Mouse (Mus musculus) cerebellum, adult 11-12 months (tissue): ENCODE data around the gene Hsf4.
A peak's percentile ranks its signal among the peaks of the same experiment; 100 is the strongest.

Source experiments
- DNase-seq: peaks from one replicate; pipeline ENCODE4 v3.0.0; 2022

Hsf4 gene

DNA sequence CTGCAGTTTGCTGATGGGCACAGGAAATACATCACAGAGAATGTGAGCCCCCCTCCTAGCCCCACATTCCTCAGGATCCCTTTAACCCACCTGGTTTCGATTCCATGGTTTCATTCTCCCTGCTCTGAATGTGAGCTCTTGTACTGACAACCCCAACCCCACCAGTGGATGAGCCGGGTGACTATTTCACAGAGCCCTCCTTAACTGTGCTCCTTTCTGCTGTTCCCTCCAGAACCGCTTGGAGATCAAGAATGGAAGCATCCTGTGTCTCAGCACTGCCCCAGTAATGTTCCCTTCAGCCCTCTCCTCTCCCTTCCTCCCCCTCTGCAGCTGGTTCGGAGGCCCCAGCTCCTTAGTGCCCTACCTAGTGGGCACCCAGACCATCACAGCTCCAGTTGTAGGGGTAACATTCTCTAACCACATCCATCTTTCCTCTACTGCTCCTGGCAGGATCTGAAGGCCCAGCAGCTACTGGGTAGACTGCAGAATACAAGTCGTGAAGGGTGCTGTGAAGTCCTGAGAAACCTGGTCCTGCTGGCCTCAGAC, 36.6 kb downstream of the Hsf4 start:
- peak; percentile 56 for DNase-seq

DNA sequence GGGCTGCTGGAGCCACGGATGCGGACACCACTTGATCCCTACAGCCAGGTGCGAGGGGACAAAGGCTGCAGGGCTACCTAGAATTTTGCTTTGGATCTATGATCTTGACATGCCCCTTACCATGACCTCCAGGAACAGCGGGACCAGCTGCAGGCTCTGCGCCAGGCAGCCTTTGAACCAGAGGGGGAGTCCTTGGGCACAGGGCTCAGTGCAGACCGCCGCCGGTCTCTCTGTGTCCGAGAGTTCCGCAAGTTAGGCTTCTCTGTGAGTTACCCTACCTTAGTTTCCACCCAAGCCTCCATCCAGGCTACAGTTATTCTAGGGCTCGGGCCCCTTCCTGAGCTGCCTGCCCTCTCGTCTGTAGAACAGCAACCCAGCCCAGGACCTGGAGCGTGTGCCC, 38.1 kb downstream of the Hsf4 start:
- DNase-seq = peak; percentile 60

- DNase-seq = peak; percentile 69
These were observed 38.8 kb downstream of the Hsf4 start for GRCm38 (mm10) chr8:105308428-105308827.

DNA sequence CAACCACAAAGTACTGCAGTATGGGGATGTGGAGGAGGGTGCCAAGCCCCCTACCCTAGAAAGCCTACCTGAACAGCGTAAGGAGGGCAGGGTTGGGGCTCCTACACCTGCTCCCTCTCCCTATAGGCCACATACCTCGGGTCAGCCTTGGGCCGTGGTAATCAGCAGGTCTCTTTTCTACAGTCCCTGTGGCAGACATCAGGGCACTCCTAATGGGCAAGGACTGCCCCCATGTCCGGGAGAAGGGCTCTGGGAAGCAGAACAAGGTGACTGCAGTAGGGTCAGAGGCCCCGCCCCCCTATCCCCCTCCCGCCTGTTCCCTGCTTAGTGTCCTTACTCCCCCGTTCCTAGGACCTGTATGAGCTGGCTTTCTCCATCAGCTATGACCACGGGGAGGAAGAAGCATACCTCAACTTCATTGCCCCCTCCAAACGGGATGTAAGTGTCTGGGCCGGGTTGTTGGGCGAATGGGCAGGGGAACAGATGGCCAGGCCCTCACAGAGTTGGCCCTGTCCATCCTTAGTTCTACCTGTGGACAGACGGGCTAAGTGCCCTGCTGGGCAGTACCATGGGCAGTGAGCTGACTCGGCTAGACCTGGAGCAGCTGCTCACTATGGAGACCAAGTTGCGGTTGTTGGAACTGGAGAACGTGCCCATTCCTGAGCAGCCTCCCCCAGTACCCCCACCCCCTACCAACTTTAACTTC, 39.7 kb downstream of the Hsf4 start:
- DNase-seq = peak; percentile 98

- peak; percentile 69 for DNase-seq
These were observed 40.5 kb downstream of the Hsf4 start for GRCm38 (mm10) chr8:105310118-105310517.

DNA sequence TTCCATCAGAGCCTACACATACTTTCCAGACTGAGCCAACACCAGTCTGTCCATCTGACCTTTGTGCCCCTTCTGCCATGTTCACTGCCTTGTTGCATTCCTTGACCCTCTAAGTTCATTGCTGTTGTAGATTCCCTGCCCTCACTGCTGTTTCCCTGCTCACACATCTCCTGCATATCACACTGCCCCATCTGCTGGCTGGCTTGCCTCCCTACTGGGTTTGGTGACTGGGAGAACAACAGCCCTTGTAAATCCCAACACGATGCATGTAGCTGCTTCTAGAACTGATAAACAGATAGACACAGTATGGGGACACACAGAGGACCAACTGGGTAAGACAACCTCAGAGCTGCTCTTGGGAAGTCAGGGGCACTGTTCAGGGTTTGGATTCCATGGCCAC, 42.1 kb downstream of the Hsf4 start:
- no peak for DNase-seq

DNA sequence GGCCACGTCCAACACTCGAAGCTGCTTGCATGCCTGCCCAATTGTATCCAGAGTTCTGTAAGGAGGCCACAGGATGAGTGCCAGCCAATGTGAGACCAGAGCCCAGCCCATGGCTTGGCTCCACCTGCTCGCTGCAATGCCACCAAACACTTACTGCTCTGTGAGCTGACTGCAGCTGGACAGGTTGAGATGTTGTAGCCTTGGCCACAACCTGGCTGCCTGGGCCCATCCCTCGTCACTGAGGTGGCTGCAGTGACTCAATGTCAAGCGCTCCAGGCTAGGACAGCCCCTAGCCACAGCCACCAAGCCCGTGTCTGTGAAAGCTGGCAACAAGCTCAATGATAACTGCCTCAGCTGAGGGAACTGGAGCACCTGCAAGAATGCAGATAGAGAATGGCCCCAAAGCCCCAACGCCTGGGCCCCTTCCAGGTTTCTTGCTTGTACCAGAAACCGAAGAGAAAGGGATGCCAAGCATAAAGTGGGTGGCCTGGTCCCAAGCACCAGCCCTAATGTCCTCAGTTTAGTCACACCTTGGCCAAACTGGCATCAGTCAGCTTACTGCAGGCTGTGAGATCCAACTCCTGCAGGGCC, 43.4 kb downstream of the Hsf4 start:
- DNase-seq = peak; percentile 70

- no peak for DNase-seq
These were observed 44.2 kb downstream of the Hsf4 start for GRCm38 (mm10) chr8:105313622-105314402.

DNA sequence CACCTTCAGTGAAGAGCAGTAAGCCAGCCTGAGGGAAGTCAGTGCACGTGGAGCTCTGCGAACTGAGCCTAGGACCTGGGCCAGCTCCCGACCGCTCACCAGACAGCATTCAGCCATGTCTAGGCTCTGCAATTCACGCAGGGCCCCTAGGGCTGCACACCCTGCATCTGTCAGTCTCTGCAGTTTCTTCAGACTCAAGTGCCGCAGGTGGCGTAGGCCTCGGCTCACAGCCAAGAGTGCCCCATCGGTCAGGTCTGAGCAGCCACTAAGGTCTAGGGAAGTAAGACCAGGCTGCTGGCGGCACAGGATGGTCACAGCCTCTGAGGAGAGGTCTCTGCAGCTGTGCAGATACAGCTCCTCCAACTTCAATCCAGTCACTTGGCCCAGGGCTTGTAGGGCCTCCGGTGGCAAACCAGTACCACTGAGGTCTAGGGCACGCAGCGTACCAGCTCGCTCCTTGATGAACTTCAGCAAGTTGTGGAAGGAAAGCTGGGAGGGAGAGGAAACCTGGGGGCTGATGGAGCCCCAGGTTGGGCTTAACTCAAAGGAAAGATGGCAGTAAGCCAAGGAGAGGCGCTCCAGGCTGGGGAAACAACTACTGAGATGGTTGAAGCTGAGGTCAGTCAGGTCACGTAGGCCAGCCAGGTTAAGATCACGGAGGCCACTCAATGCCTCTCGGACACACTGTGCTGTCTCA, 45.6 kb downstream of the Hsf4 start:
- DNase-seq = peak; percentile 78

GRCm38 (mm10) chr8:105317941-105318340, 48.3 kb downstream of the Hsf4 start:
- DNase-seq = no peak

DNA sequence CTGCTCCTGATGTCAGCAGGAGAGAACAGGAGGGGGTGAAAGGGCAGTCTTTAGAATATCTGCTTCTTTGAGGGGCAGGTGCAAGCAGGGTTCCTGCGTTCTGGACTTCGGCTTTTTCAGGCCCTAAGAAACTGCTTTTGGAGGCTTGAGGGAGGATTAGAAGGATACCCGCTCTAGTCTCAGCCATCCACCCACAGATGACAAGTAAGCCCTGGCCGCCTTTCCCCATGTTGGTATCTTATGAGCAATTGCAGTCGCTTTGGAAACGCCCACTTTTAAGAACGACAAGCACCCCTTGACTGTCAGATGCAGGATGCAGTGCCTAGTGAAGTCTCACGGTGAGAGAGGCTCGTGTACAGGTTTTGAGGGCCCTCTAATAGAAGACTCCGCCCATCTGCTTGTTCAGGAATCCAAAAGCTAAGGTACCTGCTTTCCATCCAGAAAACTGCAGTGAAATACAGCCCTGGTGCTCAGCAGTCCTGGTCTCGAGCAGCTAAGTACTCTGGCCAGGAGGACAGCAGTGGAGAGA, 49.1 kb downstream of the Hsf4 start:
- no peak for DNase-seq

- DNase-seq = no peak
These were observed 53.6 kb downstream of the Hsf4 start for GRCm38 (mm10) chr8:105323183-105323582.
